Mouse (Mus musculus) cerebellum, postnatal 14 days (tissue): ENCODE data around the gene Adam19.

Source experiments
- DNase-seq, 2 experiments: peaks; one replicate each; pipeline ENCODE4 v3.0.0; 2021; ENCODE audit warnings: mixed read lengths in 2 of 2

The Adam19 gene

GRCm38 (mm10) chr11:46054911-46055895 lies 589 bp upstream of the Adam19 start:
- DNase-seq, result no peak

GRCm38 (mm10) chr11:46056770-46057411 lies 1.1 kb downstream of the Adam19 start:
- DNase-seq, result peak; percentile 60 to 68

- no peak for DNase-seq
Observed at GRCm38 (mm10) chr11:46058011-46058410, 2.2 kb downstream of the Adam19 start.

GRCm38 (mm10) chr11:46058916-46059315 lies 3.1 kb downstream of the Adam19 start:
- no peak for DNase-seq

GRCm38 (mm10) chr11:46059887-46060650 lies 4.3 kb downstream of the Adam19 start:
- DNase-seq, result peak in 1 of 2 experiments; percentile 67

- DNase-seq, result no peak
Observed at GRCm38 (mm10) chr11:46060651-46061020, 4.8 kb downstream of the Adam19 start.

- DNase-seq, result no peak
Observed at GRCm38 (mm10) chr11:46061776-46062445, 6.1 kb downstream of the Adam19 start.

GRCm38 (mm10) chr11:46062569-46062968 lies 6.8 kb downstream of the Adam19 start:
- no peak for DNase-seq

GRCm38 (mm10) chr11:46062993-46063731 lies 7.4 kb downstream of the Adam19 start:
- DNase-seq, result no peak

- peak in 1 of 2 experiments; percentile 46 for DNase-seq
Observed at GRCm38 (mm10) chr11:46064767-46065166, 9.0 kb downstream of the Adam19 start.

GRCm38 (mm10) chr11:46065201-46066011 lies 9.6 kb downstream of the Adam19 start:
- DNase-seq, result peak; percentile 76 to 81

- DNase-seq, result no peak
Observed at GRCm38 (mm10) chr11:46067371-46068060, 11.7 kb downstream of the Adam19 start.

GRCm38 (mm10) chr11:46068756-46069407 lies 13.1 kb downstream of the Adam19 start:
- DNase-seq, result no peak

GRCm38 (mm10) chr11:46069408-46070003 lies 13.7 kb downstream of the Adam19 start:
- no peak for DNase-seq

- no peak for DNase-seq
Observed at GRCm38 (mm10) chr11:46070161-46070560, 14.4 kb downstream of the Adam19 start.

GRCm38 (mm10) chr11:46070789-46071188 lies 15.0 kb downstream of the Adam19 start:
- no peak for DNase-seq

- DNase-seq, result no peak
Observed at GRCm38 (mm10) chr11:46072466-46073060, 16.8 kb downstream of the Adam19 start.

- DNase-seq, result no peak
Observed at GRCm38 (mm10) chr11:46073061-46073849, 17.5 kb downstream of the Adam19 start.
